Mouse (Mus musculus) C2C12 (cell line): ENCODE results near the gene Fbxo17.

Experiments
- CEBPB ChIP-seq: IDR thresholded peaks from one replicate; pipeline ENCODE4 v1.6.1; 2011; ENCODE audit warnings: low read depth, mild to moderate bottlenecking, control low read depth, moderate library complexity
- CTCF ChIP-seq: IDR thresholded peaks from one replicate; pipeline ENCODE4 v1.5.1; 2011; ENCODE audit not compliant: control insufficient read depth, insufficient read depth, insufficient read length
- FOSL1 ChIP-seq: IDR thresholded peaks from one replicate; pipeline ENCODE4 v1.8.0; 2011; ENCODE audit warnings: mild to moderate bottlenecking, low read length; ENCODE audit not compliant: poor library complexity, insufficient read depth, severe bottlenecking
- MAX ChIP-seq: IDR thresholded peaks from one replicate; pipeline ENCODE4 v1.6.1; 2011; ENCODE audit warnings: mild to moderate bottlenecking, control low read depth
- MYOD1 ChIP-seq: IDR thresholded peaks from one replicate; pipeline ENCODE4 v1.6.1; 2011; ENCODE audit warnings: low read depth; ENCODE audit not compliant: control insufficient read depth, insufficient read length
- MYOG ChIP-seq: IDR thresholded peaks from one replicate; pipeline ENCODE4 v1.6.1; 2011; ENCODE audit not compliant: control insufficient read depth, insufficient read length; ENCODE audit errors: extremely low read depth
- USF1 ChIP-seq: IDR thresholded peaks from one replicate; pipeline ENCODE4 v1.6.1; 2011; ENCODE audit warnings: low read depth, mild to moderate bottlenecking, control low read depth, moderate library complexity

DNA sequence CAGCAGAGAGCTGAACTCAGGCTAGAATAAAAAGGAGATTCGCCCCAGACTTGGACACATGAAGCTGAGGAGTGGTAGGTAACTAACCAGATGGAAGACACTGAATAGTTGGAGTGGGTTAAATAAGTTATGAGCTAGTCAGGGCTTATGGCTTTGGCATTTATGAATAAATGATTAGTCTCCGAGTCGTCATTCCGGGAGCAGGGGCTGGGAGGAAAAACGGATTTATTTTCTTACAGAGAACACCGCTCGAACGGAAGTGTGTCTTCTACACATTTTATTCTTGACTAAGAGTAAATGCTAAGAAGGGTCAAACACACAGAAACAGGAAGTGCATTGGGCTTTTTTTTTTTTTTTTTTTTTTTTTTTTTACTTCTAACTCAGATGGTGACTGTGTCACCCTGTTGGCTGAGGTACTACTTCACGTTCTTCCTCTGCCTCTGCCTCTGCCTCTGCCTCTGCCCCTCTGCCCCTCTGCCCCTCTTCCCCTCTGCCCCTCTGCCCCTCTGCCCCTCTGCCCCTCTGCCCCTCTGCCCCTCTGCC, 13.9 kb upstream of the Fbxo17 start:
- TF ChIP-seq CTCF (no peak), USF1 (no peak), CEBPB (no peak), MYOG (no peak), MAX (no peak), FOSL1 (no peak), MYOD1 (no peak)
